Mouse (Mus musculus) G1E (cell line): Measurements from ENCODE around the gene H13.

Experiments
- CTCF ChIP-seq: IDR thresholded peaks from 2 replicates; pipeline ENCODE4 v1.5.1; 2012; ENCODE audit warnings: low read depth, low read length, inconsistent platforms, mixed read lengths
- GATA1 ChIP-seq: IDR thresholded peaks from 2 replicates; pipeline ENCODE4 v1.6.1; 2012; ENCODE audit warnings: borderline replicate concordance, low read length, inconsistent platforms, mixed read lengths
- POLR2AphosphoS5 ChIP-seq: IDR thresholded peaks from 2 replicates; pipeline ENCODE4 v1.6.1; 2012; ENCODE audit warnings: low read depth, low read length, inconsistent platforms; ENCODE audit not compliant: insufficient replicate concordance
- TAL1 ChIP-seq: conservative IDR thresholded peaks from 2 replicates; pipeline ENCODE4 v1.6.1; 2012; ENCODE audit warnings: low read depth, low read length, inconsistent platforms, mixed read lengths

DNA sequence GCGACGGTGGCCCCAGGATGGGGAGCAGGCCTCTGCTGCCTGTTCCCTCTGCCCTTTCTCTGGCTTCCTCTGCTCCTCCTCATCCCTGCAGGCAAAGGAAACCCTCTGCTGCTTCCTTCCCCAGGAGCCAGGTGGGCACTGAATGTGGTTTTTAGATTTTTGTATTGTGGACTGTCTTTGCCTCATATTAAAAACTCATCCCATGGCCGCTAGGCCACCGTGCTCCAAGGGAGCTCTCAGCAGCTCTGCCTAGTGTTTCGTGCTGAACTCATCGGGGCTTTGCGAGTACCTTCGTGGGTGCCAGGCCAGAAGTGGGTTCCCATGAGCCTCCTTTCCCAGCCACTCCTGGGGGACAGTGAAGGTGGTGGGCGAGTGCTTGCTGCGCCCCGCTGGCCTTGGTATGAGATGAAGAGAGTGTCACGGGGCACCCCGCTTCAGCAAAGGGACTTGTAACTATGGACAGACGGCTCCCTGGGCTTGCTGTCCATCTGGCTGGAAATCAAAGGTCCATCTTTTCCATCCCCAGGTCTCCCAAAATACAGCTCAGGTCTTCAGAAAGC lies 35.6 kb downstream of the H13 start:
- TF ChIP-seq POLR2AphosphoS5 (no peak), CTCF (no peak), TAL1 (no peak), GATA1 (no peak)
